24 mouse cellular contexts compared by ENCODE assay signal in genomic region chr16:31781015-31781414, GRCm38 (mm10).
A peak's percentile ranks its signal among the peaks of the same experiment; 100 is the strongest.
DNase-seq lines count a peak whose midpoint lies in the region; ATAC-seq and TF ChIP-seq lines count a peak whose summit lies in the region.
"Had no signal": no experiment of that assay in that cellular context is flagged by ENCODE, and none has a peak within 500 bp of the region (broad histone marks: within the 10 kb centered on the region; RNA-seq: fewer than 3 reads in every experiment).

No protein-coding gene starts in this region.

- H3K27me3 ChIP-seq in heart, adult 2 months (ENCODE audit: control insufficient read depth, insufficient read depth, low read length), result no peaks in the 10 kb centered on the region
- H3K27me3 ChIP-seq in limb, embryonic 14.5 days (ENCODE audit: control insufficient read depth, insufficient read depth, low read length), result no peaks in the 10 kb centered on the region
- H3K27me3 ChIP-seq in limb, embryonic 10.5 days (ENCODE audit: low read depth, poor library complexity, severe bottlenecking), result no peaks in the 10 kb centered on the region
- H3K27me3 ChIP-seq: embryonic facial prominence, embryonic 13.5 days; forebrain, embryonic 13.5 days; hindbrain, embryonic 13.5 days; midbrain, embryonic 12.5 days had no signal

- no peak for ATAC-seq in limb, embryonic 14.5 days (ENCODE audit: low FRiP score, low read depth)
- ATAC-seq: CD4-positive, CD25-positive, alpha-beta regulatory T cell, adult 4 months; forebrain, embryonic 13.5 days; inflammation-experienced regulatory T-cells, adult 6 months; liver, postnatal 0 days had no signal

- no peak overlapping the region for H3K9ac ChIP-seq in heart, adult 2 months (ENCODE audit: low read depth, low read length)
- H3K9ac ChIP-seq in limb, embryonic 14.5 days (ENCODE audit: low read depth, low read length, severe bottlenecking), result no peak overlapping the region
- H3K9ac ChIP-seq: embryonic facial prominence, embryonic 13.5 days; forebrain, embryonic 13.5 days; hindbrain, embryonic 13.5 days; liver, postnatal 0 days; midbrain, embryonic 12.5 days had no signal

- no peaks in the 10 kb centered on the region; the same call in 1 of the 2 replicates for H3K36me3 ChIP-seq in heart, adult 2 months (ENCODE audit: control insufficient read depth, insufficient read depth, low read length)
- H3K36me3 ChIP-seq in limb, embryonic 14.5 days (ENCODE audit: control insufficient read depth, insufficient read depth, low read length), result 0 out of 2 replicates have a peak, but pooled peaks cover 6% of the 10 kb centered on the region
- peaks cover 11% of the 10 kb centered on the region for H3K36me3 ChIP-seq in limb, embryonic 10.5 days
- H3K36me3 ChIP-seq: embryonic facial prominence, embryonic 13.5 days; midbrain, embryonic 12.5 days had no signal

- no peaks in the 10 kb centered on the region for H3K9me3 ChIP-seq in limb, embryonic 14.5 days (ENCODE audit: control insufficient read depth, low read length)
- no peaks in the 10 kb centered on the region for H3K9me3 ChIP-seq in limb, embryonic 10.5 days (replicated peaks)
- H3K9me3 ChIP-seq: embryonic facial prominence, embryonic 13.5 days; forebrain, embryonic 13.5 days; hindbrain, embryonic 13.5 days; midbrain, embryonic 12.5 days had no signal

- no peak overlapping the region for H3K27ac ChIP-seq in heart, adult 2 months
- no peak overlapping the region for H3K27ac ChIP-seq in limb, embryonic 14.5 days (replicated peaks; ENCODE audit: low read depth, low read length)
- H3K27ac ChIP-seq in limb, embryonic 10.5 days, result no peak overlapping the region
- H3K27ac ChIP-seq: embryonic facial prominence, embryonic 13.5 days; forebrain, embryonic 13.5 days; hindbrain, embryonic 13.5 days; kidney, postnatal 0 days; midbrain, embryonic 12.5 days had no signal

- WGBS in heart, adult 2 months, result 66% methylated on average over 6 of the region's 6 CpGs
- WGBS in limb, embryonic 14.5 days, result 32% methylated on average over 6 of the region's 6 CpGs
- 77% methylated on average over 6 of the region's 6 CpGs for WGBS in limb, embryonic 10.5 days

- no peaks in the 10 kb centered on the region for H3K79me2 ChIP-seq in heart, adult 2 months (replicated peaks; ENCODE audit: control insufficient read depth, insufficient read depth, low read length)

- H3K4me2 ChIP-seq in limb, embryonic 14.5 days (replicated peaks; ENCODE audit: low read depth, low read length, severe bottlenecking), result no peak overlapping the region
- H3K4me2 ChIP-seq: embryonic facial prominence, embryonic 13.5 days; forebrain, embryonic 13.5 days; heart, embryonic 11.5 days; hindbrain, embryonic 13.5 days; liver, embryonic 11.5 days; midbrain, embryonic 12.5 days had no signal

- TF ChIP-seq POLR2A in heart, adult 2 months (IDR thresholded peaks at IDR 0.05; ENCODE audit: insufficient read depth, low read depth, low read length), result no peak
- no peak for TF ChIP-seq POLR2A in limb, embryonic 14.5 days (IDR thresholded peaks at IDR 0.05; ENCODE audit: borderline replicate concordance, extremely low read depth, insufficient read depth, insufficient read length)

- H3K4me3 ChIP-seq in heart, adult 2 months, result no peak overlapping the region
- H3K4me3 ChIP-seq in limb, embryonic 14.5 days (replicated peaks; ENCODE audit: low read length), result no peak overlapping the region
- no peak overlapping the region for H3K4me3 ChIP-seq in limb, embryonic 10.5 days
- H3K4me3 ChIP-seq: embryonic facial prominence, embryonic 13.5 days; forebrain, embryonic 13.5 days; hindbrain, embryonic 13.5 days; midbrain, embryonic 12.5 days had no signal

- no peaks in the 10 kb centered on the region for H3K4me1 ChIP-seq in heart, adult 2 months (ENCODE audit: control insufficient read depth, insufficient read depth, low read length)
- H3K4me1 ChIP-seq in limb, embryonic 14.5 days (ENCODE audit: control insufficient read depth, insufficient read depth, low read length), result no peaks in the 10 kb centered on the region
- no peaks in the 10 kb centered on the region for H3K4me1 ChIP-seq in limb, embryonic 10.5 days
- H3K4me1 ChIP-seq: embryonic facial prominence, embryonic 13.5 days; forebrain, embryonic 13.5 days; hindbrain, embryonic 13.5 days; midbrain, embryonic 12.5 days had no signal

- no peak for TF ChIP-seq CTCF in heart, adult 2 months (IDR thresholded peaks at IDR 0.05)

- no peak for TF ChIP-seq EP300 in heart, adult 2 months (IDR thresholded peaks at IDR 0.05; ENCODE audit: insufficient read depth, low read depth, low read length)

- peak; percentile 31 to 35 for DNase-seq in cerebellum, postnatal 10 days
- no peak for DNase-seq in cerebellum, postnatal 36 days
- peak; percentile 87 for DNase-seq in heart, adult 11 months
- no peak for DNase-seq in heart, adult 2 months
- DNase-seq in limb, embryonic 14.5 days (ENCODE audit: low spot score), result peak; percentile 14
- DNase-seq in limb, embryonic 10.5 days (ENCODE audit: low spot score), result no peak
- DNase-seq in forelimb bud, embryonic 11.5 days (ENCODE audit: low read depth, low spot score), result peak; percentile 16
- DNase-seq: adrenal gland, postnatal 25 days; cerebellum, adult 11-12 months; gastrocnemius, postnatal 36 days; kidney, adult 18-20 months; liver, postnatal 0 days; lung, postnatal 14 days; right cerebral cortex, postnatal 25 days; spleen, adult 18-20 months had no signal

- intact Hi-C loops in heart, adult 2 months (cut with DNase I), result no loop called here

Comparison
In these comparisons a context has a peak if more than half of its experiments do, and no peak if none do; other contexts are left out.
1. DNase-seq: peak in cerebellum, postnatal 10 days (2 of 2), heart, adult 11 months (single experiment), limb, embryonic 14.5 days (single experiment) and forelimb bud, embryonic 11.5 days (single experiment); none in cerebellum, postnatal 36 days (0 of 2), heart, adult 2 months (0 of 2) and limb, embryonic 10.5 days (single experiment).